Mouse (Mus musculus) layer of hippocampus, adult 8-10 months (tissue): Measurements from ENCODE around the gene Utp20. TPM values are rescaled to one million over a fixed set of nuclear protein-coding genes. Genes with fewer than 3 reads are reported as not detected.
"Not testable (repeated sequence)": the region's sequence is repeated elsewhere in the genome, so short reads cannot be mapped to it uniquely, and the experiment has no call there.

Source experiments
- DNase-seq, 2 experiments: peaks; one replicate each; pipeline ENCODE4 v3.0.0; 2022; ENCODE audit warnings: low spot score in 2 of 2
- total RNA-seq, 4 experiments: library from RNA; stranded (reverse); gene quantifications; 2 replicates each; pipeline ENCODE4 v1.2.4; 2022

The Utp20 gene
- 10 to 100 TPM; 22.6 to 33.9 (median 27.3) TPM for total RNA-seq

- DNase-seq = peak; percentile 76 to 82
These were observed at the start of gene Utp20 for GRCm38 (mm10) chr10:88826188-88826946. Gene Utp20, minus strand, starts transcription at chr10:88826804.

DNA sequence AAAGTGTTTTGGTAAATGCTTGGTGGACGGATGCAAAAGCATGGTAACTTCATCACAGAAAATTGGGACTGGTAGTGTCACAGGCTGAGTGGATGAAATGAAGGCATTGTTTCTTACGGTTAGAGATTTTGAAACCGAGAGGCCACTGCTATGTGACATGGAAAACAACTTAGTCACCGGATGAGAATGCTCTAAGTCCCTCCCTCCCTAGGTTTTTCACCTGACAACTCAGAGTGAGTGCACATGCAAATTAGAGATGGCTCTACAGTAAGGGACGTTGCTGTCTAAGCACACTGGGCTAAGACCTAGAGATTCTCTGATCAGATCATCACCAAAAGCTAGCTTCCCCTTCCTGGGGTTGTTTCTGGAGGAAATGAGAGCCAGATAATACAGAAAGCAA, 48.3 kb upstream of the Utp20 start:
- no peak for DNase-seq

- no peak for DNase-seq
These were observed 39.4 kb upstream of the Utp20 start for GRCm38 (mm10) chr10:88866017-88866416.

- DNase-seq = no peak
These were observed 35.7 kb upstream of the Utp20 start for GRCm38 (mm10) chr10:88862293-88862692.

GRCm38 (mm10) chr10:88861416-88861815, 34.8 kb upstream of the Utp20 start:
- DNase-seq = no peak

DNA sequence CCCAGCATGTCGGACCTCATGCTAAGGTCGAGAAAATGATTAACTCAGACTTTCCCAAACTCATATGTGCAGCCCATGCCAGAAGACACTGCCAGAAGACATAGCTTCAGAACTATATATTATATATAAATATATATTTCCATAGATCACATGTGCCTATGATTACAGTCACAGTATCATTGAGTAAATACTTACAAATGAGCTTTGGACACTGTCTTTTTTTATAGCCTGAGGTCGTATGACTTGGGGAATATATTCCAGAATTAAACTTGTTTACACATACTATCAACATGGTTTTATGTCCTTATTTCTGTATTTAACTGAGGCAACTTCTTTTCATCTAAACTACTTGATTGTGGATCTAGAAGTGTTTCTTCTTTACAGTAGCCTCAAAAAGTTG, 34.3 kb upstream of the Utp20 start:
- no peak for DNase-seq

GRCm38 (mm10) chr10:88853326-88853725, 26.7 kb upstream of the Utp20 start:
- DNase-seq = no peak

- DNase-seq = no peak
These were observed 23.4 kb upstream of the Utp20 start for GRCm38 (mm10) chr10:88849976-88850375.

DNA sequence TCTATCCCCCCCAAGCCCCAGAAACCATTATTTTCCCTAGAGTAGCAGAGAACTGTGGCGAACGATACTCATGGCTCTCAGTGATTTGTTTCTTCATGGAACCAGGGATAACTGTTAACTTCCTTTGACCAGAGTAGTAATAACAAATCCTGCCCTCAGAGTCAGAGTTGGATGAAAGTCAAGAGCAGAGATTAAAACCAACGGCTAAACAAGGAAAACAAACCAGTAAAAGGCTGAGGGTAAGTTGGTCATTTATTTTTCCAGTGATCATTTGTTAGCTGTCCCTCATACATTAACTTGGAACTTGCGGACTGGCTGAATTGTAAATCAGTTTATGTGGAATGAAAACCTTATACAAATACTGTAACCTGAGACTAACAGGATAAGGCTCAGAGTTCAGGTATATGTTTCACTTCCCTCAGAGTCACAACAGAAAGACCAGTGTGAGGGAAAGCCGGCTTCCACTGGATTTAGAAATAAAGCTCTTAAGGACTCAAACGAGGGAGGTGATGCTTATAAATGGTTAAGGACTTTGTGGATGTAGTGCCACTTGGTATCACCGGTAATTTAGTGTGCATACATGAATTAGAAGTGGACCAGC, 22.4 kb upstream of the Utp20 start:
- DNase-seq = no peak

DNA sequence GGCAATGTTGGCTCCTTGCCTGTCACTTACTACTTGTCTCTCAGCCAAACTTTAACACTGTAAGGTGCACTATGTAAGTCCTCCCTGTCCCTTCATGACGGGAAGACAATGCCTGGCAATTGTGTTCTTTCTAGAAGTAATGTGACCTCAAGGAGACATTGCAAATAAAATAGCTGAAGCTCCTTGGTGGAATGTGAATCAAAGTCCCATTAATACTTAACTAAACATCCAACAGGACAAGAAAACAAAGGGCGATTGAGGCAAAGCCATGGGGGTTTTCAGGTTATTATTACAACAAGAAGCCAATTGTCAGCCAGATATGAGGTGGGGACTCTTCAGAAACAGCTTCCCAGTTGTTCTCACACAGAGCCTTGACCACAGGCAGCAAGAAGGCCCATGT, 7.6 kb upstream of the Utp20 start:
- no peak for DNase-seq

GRCm38 (mm10) chr10:88828361-88828760, 1.8 kb upstream of the Utp20 start:
- DNase-seq = no peak

GRCm38 (mm10) chr10:88827596-88827995, 992 bp upstream of the Utp20 start:
- no peak for DNase-seq

DNA sequence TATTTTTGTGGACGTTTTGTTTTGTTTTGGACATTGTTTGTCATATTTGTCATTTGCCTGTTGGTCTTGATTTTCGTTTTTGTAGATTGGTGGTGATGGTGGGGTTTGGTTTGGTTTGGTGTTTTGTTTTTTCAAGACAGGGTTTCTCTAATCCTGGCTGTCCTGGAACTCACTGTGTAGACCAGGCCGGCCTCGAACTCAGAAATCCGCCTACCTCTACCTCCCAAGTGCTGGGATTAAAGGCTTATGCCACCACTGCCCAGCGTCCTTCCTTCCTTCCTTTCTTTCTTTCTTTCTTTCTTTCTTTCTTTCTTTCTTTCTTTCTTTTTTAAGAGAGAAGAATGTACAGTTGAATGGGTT, 323 bp upstream of the Utp20 start:
- not testable (repeated sequence) for DNase-seq

DNA sequence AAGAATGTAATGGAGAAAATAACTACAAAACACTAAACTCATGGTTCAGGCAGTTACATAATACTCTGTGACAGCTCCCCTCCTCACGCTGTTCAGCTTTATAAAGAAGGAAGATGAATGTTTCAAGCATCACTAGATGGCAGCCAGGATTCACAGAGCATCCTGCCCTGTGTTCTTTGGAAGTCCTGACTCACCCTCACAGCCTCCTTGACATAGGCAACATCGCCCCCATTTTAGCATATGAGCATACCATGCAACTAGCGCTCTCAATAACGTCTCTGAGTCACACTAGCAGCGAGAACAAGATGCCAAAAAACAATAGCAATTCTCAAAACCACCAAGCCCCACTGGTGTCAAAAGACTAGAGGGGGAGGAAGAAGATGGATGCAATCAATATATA, 9.3 kb downstream of the Utp20 start:
- no peak for DNase-seq

- no peak for DNase-seq
These were observed 11.3 kb downstream of the Utp20 start for GRCm38 (mm10) chr10:88815256-88815655.

DNA sequence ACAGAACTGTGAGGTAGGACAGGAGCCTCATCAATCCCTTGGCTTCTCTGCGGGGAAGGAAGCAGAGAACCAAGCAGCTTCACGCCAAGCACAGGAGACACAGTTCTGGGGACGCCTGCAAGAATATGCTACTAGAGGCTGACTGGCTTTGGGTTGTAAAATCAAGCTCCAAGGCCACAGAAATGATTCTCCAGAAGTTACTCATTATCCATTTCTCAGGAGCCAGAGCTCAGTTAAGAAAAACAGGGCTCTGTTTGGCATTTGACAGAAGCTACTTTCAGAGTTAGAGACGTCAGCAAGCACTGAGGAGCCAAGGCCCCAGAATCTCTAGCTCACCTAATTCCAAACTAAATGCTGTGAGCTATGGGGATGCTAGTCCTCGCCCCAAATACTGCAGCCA, 14.9 kb downstream of the Utp20 start:
- no peak for DNase-seq

DNA sequence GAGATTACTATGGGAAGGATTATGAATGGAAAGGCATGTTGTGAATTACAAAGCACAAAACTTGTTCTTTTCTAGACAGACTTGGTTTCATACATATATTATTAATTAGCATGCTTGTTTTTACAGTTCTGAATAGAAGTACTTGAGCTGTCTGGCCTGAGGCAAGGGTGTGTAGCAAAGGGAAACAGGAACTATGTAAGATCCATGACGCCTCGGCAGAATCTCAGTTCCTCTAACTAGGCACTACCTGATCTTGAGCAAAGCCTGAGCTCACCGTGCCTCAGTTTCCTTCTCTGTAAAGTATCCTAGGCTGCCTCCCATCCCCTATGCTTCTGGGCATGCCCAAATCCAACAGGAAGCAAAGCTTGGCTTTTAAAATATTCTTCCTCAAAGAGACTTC, 24.4 kb downstream of the Utp20 start:
- DNase-seq = no peak

DNA sequence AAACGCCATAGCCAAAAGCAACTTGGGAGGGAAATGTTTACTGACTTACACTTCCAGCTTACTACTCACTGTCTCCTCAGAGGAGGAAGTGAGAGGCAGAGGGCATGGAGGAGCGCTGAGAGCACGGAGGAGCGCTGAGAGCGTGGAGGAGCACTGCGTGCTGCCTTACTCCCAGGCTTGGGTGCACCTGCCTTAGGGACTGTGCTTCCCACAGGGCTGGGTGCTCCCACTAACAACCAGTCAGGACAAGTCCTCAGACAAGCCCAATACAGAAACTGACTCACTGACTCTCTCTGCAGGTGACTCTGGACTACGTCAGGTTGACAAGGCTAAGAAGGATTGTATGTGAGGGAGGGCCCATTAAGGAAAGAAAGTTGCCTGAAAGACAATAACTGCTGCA, 27.2 kb downstream of the Utp20 start:
- no peak for DNase-seq

GRCm38 (mm10) chr10:88797452-88797851, 29.2 kb downstream of the Utp20 start:
- no peak for DNase-seq

DNA sequence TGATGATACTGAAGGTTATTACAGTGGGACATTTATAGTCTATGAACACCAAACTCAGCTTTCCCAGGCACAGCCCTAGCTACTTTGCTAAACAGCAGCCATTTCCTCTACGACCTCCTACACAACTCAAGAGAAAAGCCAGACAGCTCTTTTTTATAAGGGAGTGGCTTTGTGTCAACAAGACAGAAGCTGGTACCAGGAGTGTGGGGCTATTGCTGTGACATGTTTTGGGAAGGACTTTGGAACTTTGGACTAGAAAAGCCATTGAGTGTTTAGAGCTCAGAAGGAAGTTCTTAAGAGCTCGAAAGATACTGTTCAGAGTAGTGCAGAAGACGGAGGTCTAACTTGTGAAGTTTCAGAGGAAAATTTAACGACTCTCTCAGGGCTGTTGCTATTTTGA, 29.7 kb downstream of the Utp20 start:
- DNase-seq = no peak

DNA sequence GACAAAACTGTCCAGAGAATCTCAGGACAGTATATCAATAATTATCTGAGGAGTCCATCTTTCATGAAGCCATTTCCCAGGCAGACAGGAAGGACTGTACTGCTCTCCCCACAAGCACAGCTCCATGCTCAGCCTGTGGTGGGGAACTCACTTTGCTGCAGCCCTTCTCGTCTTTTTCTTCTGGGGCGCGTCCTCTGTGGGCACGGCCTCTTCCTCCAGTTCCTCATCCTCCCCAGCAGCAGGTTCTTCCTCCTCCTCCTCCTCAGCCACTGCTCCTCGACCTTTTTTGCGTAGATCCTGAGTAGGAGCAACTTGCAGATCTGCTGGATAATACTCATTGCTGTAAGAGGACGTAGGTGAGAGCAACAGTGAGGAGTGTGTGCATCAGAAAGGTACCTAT, 31.4 kb downstream of the Utp20 start:
- DNase-seq = no peak

GRCm38 (mm10) chr10:88794606-88795005, 32.0 kb downstream of the Utp20 start:
- no peak for DNase-seq

- DNase-seq = no peak
These were observed 32.9 kb downstream of the Utp20 start for GRCm38 (mm10) chr10:88793671-88794070.
